Mouse (Mus musculus): ENCODE measurements at regions not wholly inside any gene's neighbourhood (a gene's known extent, or its start where the extent isn't known, plus 50 kb on each side); places are given as distances from the start of the nearest gene placed in this dataset.

- 83% methylated on average over 2 of the region's 2 CpGs for WGBS
- Histone ChIP-seq H3K4me1 (ENCODE audit: control insufficient read depth, insufficient read depth, low read length) (no peaks in the 10 kb centered on the region), H3K4me2 (ENCODE audit: low read length) (no peak overlapping the region), H3K27me3 (ENCODE audit: control insufficient read depth, insufficient read depth, low read depth, low read length) (no peaks in the 10 kb centered on the region), H3K9ac (ENCODE audit: low read depth, low read length) (no peak overlapping the region), H3K4me3 (ENCODE audit: low read depth, low read length) (no peak overlapping the region), H3K36me3 (ENCODE audit: control insufficient read depth, insufficient read depth, low read length) (no peaks in the 10 kb centered on the region), H3K27ac (ENCODE audit: low read length) (no peak overlapping the region), H3K9me3 (replicated peaks; ENCODE audit: control insufficient read depth, low read length, poor library complexity, severe bottlenecking) (no peaks in the 10 kb centered on the region)
- no peak for ATAC-seq
Measured at GRCm38 (mm10) chr13:16289633-16290032, 278.0 kb downstream of the Inhba start.

- Histone ChIP-seq H3K4me3 (ENCODE audit: low read depth, low read length) (no peak overlapping the region), H3K4me1 (ENCODE audit: control insufficient read depth, insufficient read depth, low read length) (no peaks in the 10 kb centered on the region), H3K9me3 (replicated peaks; ENCODE audit: control insufficient read depth, low read length, poor library complexity, severe bottlenecking) (no peaks in the 10 kb centered on the region), H3K27ac (ENCODE audit: low read length) (no peak overlapping the region), H3K27me3 (ENCODE audit: control insufficient read depth, insufficient read depth, low read depth, low read length) (no peaks in the 10 kb centered on the region), H3K4me2 (ENCODE audit: low read length) (no peak overlapping the region), H3K9ac (ENCODE audit: low read depth, low read length) (no peak overlapping the region), H3K36me3 (ENCODE audit: control insufficient read depth, insufficient read depth, low read length) (no peaks in the 10 kb centered on the region)
- 76% methylated on average over 2 of the region's 2 CpGs for WGBS
- no peak for ATAC-seq
Measured at GRCm38 (mm10) chr13:16290784-16291183, 279.1 kb downstream of the Inhba start.

GRCm38 (mm10) chr13:16291661-16292291 is 280.1 kb downstream of the Inhba start:
- Histone ChIP-seq H3K9me3 (replicated peaks; ENCODE audit: control insufficient read depth, low read length, poor library complexity, severe bottlenecking) (no peaks in the 10 kb centered on the region), H3K36me3 (ENCODE audit: control insufficient read depth, insufficient read depth, low read length) (no peaks in the 10 kb centered on the region), H3K27me3 (ENCODE audit: control insufficient read depth, insufficient read depth, low read depth, low read length) (no peaks in the 10 kb centered on the region), H3K4me1 (ENCODE audit: control insufficient read depth, insufficient read depth, low read length) (no peaks in the 10 kb centered on the region), H3K4me3 (ENCODE audit: low read depth, low read length) (no peak overlapping the region), H3K4me2 (ENCODE audit: low read length) (no peak overlapping the region), H3K9ac (ENCODE audit: low read depth, low read length) (no peak overlapping the region), H3K27ac (ENCODE audit: low read length) (no peak overlapping the region)
- 87% methylated on average over 6 of the region's 6 CpGs for WGBS
- no peak for ATAC-seq

- H3K36me3 ChIP-seq (ENCODE audit: control insufficient read depth, insufficient read depth, low read length), result no peaks in the 10 kb centered on the region
- no peaks in the 10 kb centered on the region for H3K27me3 ChIP-seq (ENCODE audit: control insufficient read depth, insufficient read depth, low read depth, low read length)
- H3K27ac ChIP-seq (ENCODE audit: low read length), result no peak overlapping the region
- H3K4me2 ChIP-seq (ENCODE audit: low read length), result no peak overlapping the region
- H3K9ac ChIP-seq (ENCODE audit: low read depth, low read length), result no peak overlapping the region
- no peaks in the 10 kb centered on the region for H3K4me1 ChIP-seq (ENCODE audit: control insufficient read depth, insufficient read depth, low read length)
- 90% methylated on average over 2 of the region's 2 CpGs for WGBS
- no peak for ATAC-seq
- H3K9me3 ChIP-seq (replicated peaks; ENCODE audit: control insufficient read depth, low read length, poor library complexity, severe bottlenecking), result no peaks in the 10 kb centered on the region
- H3K4me3 ChIP-seq (ENCODE audit: low read depth, low read length), result no peak overlapping the region
Measured at GRCm38 (mm10) chr13:16299756-16300155, 288.1 kb downstream of the Inhba start.

GRCm38 (mm10) chr13:16314669-16315068 is 303.0 kb downstream of the Inhba start:
- H3K36me3 ChIP-seq (ENCODE audit: control insufficient read depth, insufficient read depth, low read length), result no peaks in the 10 kb centered on the region
- H3K9ac ChIP-seq (ENCODE audit: low read depth, low read length), result no peak overlapping the region
- no peak for ATAC-seq
- H3K4me2 ChIP-seq (ENCODE audit: low read length), result no peak overlapping the region
- no peak overlapping the region for H3K4me3 ChIP-seq (ENCODE audit: low read depth, low read length)
- H3K27me3 ChIP-seq (ENCODE audit: control insufficient read depth, insufficient read depth, low read depth, low read length), result no peaks in the 10 kb centered on the region
- no peak overlapping the region for H3K27ac ChIP-seq (ENCODE audit: low read length)
- H3K9me3 ChIP-seq (replicated peaks; ENCODE audit: control insufficient read depth, low read length, poor library complexity, severe bottlenecking), result no peaks in the 10 kb centered on the region
- 88% methylated on average over 2 of the region's 2 CpGs for WGBS
- no peaks in the 10 kb centered on the region for H3K4me1 ChIP-seq (ENCODE audit: control insufficient read depth, insufficient read depth, low read length)

- H3K9ac ChIP-seq (ENCODE audit: low read depth, low read length), result no peak overlapping the region
- no peaks in the 10 kb centered on the region for H3K27me3 ChIP-seq (ENCODE audit: control insufficient read depth, insufficient read depth, low read depth, low read length)
- H3K4me1 ChIP-seq (ENCODE audit: control insufficient read depth, insufficient read depth, low read length), result no peaks in the 10 kb centered on the region
- H3K4me3 ChIP-seq (ENCODE audit: low read depth, low read length), result no peak overlapping the region
- ATAC-seq, result no peak
- H3K4me2 ChIP-seq (ENCODE audit: low read length), result no peak overlapping the region
- no peak overlapping the region for H3K27ac ChIP-seq (ENCODE audit: low read length)
- no peaks in the 10 kb centered on the region for H3K36me3 ChIP-seq (ENCODE audit: control insufficient read depth, insufficient read depth, low read length)
- WGBS, result 90% methylated on average over 2 of the region's 2 CpGs
- no peaks in the 10 kb centered on the region for H3K9me3 ChIP-seq (replicated peaks; ENCODE audit: control insufficient read depth, low read length, poor library complexity, severe bottlenecking)
Measured at GRCm38 (mm10) chr13:16315689-16316088, 304.0 kb downstream of the Inhba start.

GRCm38 (mm10) chr13:16316581-16316980 is 304.9 kb downstream of the Inhba start:
- WGBS, result 91% methylated on average over 2 of the region's 2 CpGs
- Histone ChIP-seq H3K9me3 (replicated peaks; ENCODE audit: control insufficient read depth, low read length, poor library complexity, severe bottlenecking) (no peaks in the 10 kb centered on the region), H3K27me3 (ENCODE audit: control insufficient read depth, insufficient read depth, low read depth, low read length) (no peaks in the 10 kb centered on the region), H3K4me3 (ENCODE audit: low read depth, low read length) (no peak overlapping the region), H3K9ac (ENCODE audit: low read depth, low read length) (no peak overlapping the region), H3K4me1 (ENCODE audit: control insufficient read depth, insufficient read depth, low read length) (no peaks in the 10 kb centered on the region), H3K27ac (ENCODE audit: low read length) (no peak overlapping the region), H3K36me3 (ENCODE audit: control insufficient read depth, insufficient read depth, low read length) (no peaks in the 10 kb centered on the region), H3K4me2 (ENCODE audit: low read length) (no peak overlapping the region)
- no peak for ATAC-seq

- Histone ChIP-seq H3K9me3 (replicated peaks; ENCODE audit: control insufficient read depth, low read length, poor library complexity, severe bottlenecking) (no peaks in the 10 kb centered on the region), H3K9ac (ENCODE audit: low read depth, low read length) (no peak overlapping the region), H3K36me3 (ENCODE audit: control insufficient read depth, insufficient read depth, low read length) (no peaks in the 10 kb centered on the region), H3K4me2 (ENCODE audit: low read length) (no peak overlapping the region), H3K4me3 (ENCODE audit: low read depth, low read length) (no peak overlapping the region), H3K27ac (ENCODE audit: low read length) (no peak overlapping the region), H3K27me3 (ENCODE audit: control insufficient read depth, insufficient read depth, low read depth, low read length) (no peaks in the 10 kb centered on the region), H3K4me1 (ENCODE audit: control insufficient read depth, insufficient read depth, low read length) (no peaks in the 10 kb centered on the region)
- 66% methylated on average over 3 of the region's 3 CpGs for WGBS
- ATAC-seq, result no peak
Measured at GRCm38 (mm10) chr13:16317412-16317811, 305.8 kb downstream of the Inhba start.

GRCm38 (mm10) chr13:16320392-16320791 is 308.7 kb downstream of the Inhba start:
- H3K4me3 ChIP-seq (ENCODE audit: low read depth, low read length), result no peak overlapping the region

More at GRCm38 (mm10) chr13:16320392-16320791, 308.7 kb downstream of the Inhba start:
- whole genome bisulfite sequencing, result 78% methylated on average over 4 of the region's 4 CpGs
- H3K9ac ChIP-seq (ENCODE audit: low read depth, low read length), result no peak overlapping the region
- H3K9me3 ChIP-seq (replicated peaks; ENCODE audit: control insufficient read depth, low read length, poor library complexity, severe bottlenecking), result no peaks in the 10 kb centered on the region
- no peak overlapping the region for H3K4me2 ChIP-seq (ENCODE audit: low read length)
- no peak overlapping the region for H3K27ac ChIP-seq (ENCODE audit: low read length)
- no peak for ATAC-seq
- H3K4me1 ChIP-seq (ENCODE audit: control insufficient read depth, insufficient read depth, low read length), result no peaks in the 10 kb centered on the region
- no peaks in the 10 kb centered on the region for H3K36me3 ChIP-seq (ENCODE audit: control insufficient read depth, insufficient read depth, low read length)
- no peaks in the 10 kb centered on the region for H3K27me3 ChIP-seq (ENCODE audit: control insufficient read depth, insufficient read depth, low read depth, low read length)

Measured in midbrain, embryonic 16.5 days (tissue).